Comparison of ENCODE assay signal across 29 mouse cellular contexts in genomic region chr14:20619131-20619530, GRCm38 (mm10). TPM values are rescaled to one million over a fixed set of nuclear protein-coding genes. Genes with fewer than 3 reads are reported as not detected.
DNase-seq lines count a peak whose midpoint lies in the region; ATAC-seq and TF ChIP-seq lines count a peak whose summit lies in the region.
"Had no signal": no experiment of that assay in that cellular context is flagged by ENCODE, and none has a peak within 500 bp of the region (broad histone marks: within the 10 kb centered on the region; RNA-seq: fewer than 3 reads in every experiment).

No protein-coding gene starts in this region.

- no peaks in the 10 kb centered on the region for H3K27me3 ChIP-seq in forebrain, postnatal 0 days (ENCODE audit: insufficient read depth, low read length)
- no peaks in the 10 kb centered on the region for H3K27me3 ChIP-seq in forebrain, embryonic 11.5 days (ENCODE audit: control insufficient read depth, insufficient read depth, low read length)
- H3K27me3 ChIP-seq in hindbrain, postnatal 0 days (ENCODE audit: insufficient read depth, low read length), result no peaks in the 10 kb centered on the region
- no peaks in the 10 kb centered on the region for H3K27me3 ChIP-seq in hindbrain, embryonic 11.5 days (ENCODE audit: control insufficient read depth, insufficient read depth, low read length)
- no peaks in the 10 kb centered on the region for H3K27me3 ChIP-seq in midbrain, postnatal 0 days (ENCODE audit: insufficient read depth, low read length)
- H3K27me3 ChIP-seq in midbrain, embryonic 16.5 days (ENCODE audit: control insufficient read depth, insufficient read depth, low read depth, low read length), result no peaks in the 10 kb centered on the region
- H3K27me3 ChIP-seq: embryonic facial prominence, embryonic 13.5 days; heart, embryonic 15.5 days; kidney, embryonic 15.5 days; limb, embryonic 13.5 days; liver, embryonic 12.5 days had no signal

- peak; percentile 50 for ATAC-seq in forebrain, postnatal 0 days
- no peak for ATAC-seq in forebrain, embryonic 11.5 days (replicated peaks; ENCODE audit: low FRiP score)
- no peak for ATAC-seq in hindbrain, postnatal 0 days
- no peak for ATAC-seq in hindbrain, embryonic 11.5 days (ENCODE audit: low FRiP score)
- ATAC-seq in midbrain, postnatal 0 days (ENCODE audit: low FRiP score), result no peak
- ATAC-seq in midbrain, embryonic 16.5 days, result no peak
- ATAC-seq: activated CD4-positive, CD25-positive, alpha-beta regulatory T cell, adult 4 months; liver, embryonic 12.5 days had no signal

- H3K4me2 ChIP-seq in forebrain, postnatal 0 days (ENCODE audit: low read depth), result no peak overlapping the region
- no peak overlapping the region for H3K4me2 ChIP-seq in forebrain, embryonic 11.5 days (ENCODE audit: low read depth, low read length, severe bottlenecking)
- no peak overlapping the region for H3K4me2 ChIP-seq in hindbrain, postnatal 0 days (ENCODE audit: low read depth, low read length)
- H3K4me2 ChIP-seq in hindbrain, embryonic 11.5 days (replicated peaks; ENCODE audit: low read depth, low read length), result no peak overlapping the region
- H3K4me2 ChIP-seq in midbrain, postnatal 0 days (ENCODE audit: low read depth, low read length, poor library complexity, severe bottlenecking), result no peak overlapping the region
- no peak overlapping the region for H3K4me2 ChIP-seq in midbrain, embryonic 16.5 days (ENCODE audit: low read length)
- H3K4me2 ChIP-seq: embryonic facial prominence, embryonic 13.5 days; heart, embryonic 15.5 days; kidney, embryonic 15.5 days; limb, embryonic 13.5 days; midbrain, embryonic 11.5 days had no signal

- no peaks in the 10 kb centered on the region for H3K4me1 ChIP-seq in forebrain, postnatal 0 days (ENCODE audit: insufficient read depth)
- no peaks in the 10 kb centered on the region for H3K4me1 ChIP-seq in forebrain, embryonic 11.5 days (replicated peaks; ENCODE audit: control insufficient read depth, insufficient read depth, low read length)
- no peaks in the 10 kb centered on the region for H3K4me1 ChIP-seq in hindbrain, postnatal 0 days (ENCODE audit: insufficient read depth, low read length)
- H3K4me1 ChIP-seq in hindbrain, embryonic 11.5 days (replicated peaks; ENCODE audit: control insufficient read depth, insufficient read depth, low read length), result no peaks in the 10 kb centered on the region
- no peaks in the 10 kb centered on the region for H3K4me1 ChIP-seq in midbrain, postnatal 0 days (ENCODE audit: insufficient read depth, low read length)
- no peaks in the 10 kb centered on the region for H3K4me1 ChIP-seq in midbrain, embryonic 16.5 days (ENCODE audit: control insufficient read depth, insufficient read depth, low read length)
- 0 out of 2 replicates have a peak, but pooled peaks cover 2% of the 10 kb centered on the region for H3K4me1 ChIP-seq in olfactory bulb, adult 2 months (ENCODE audit: control insufficient read depth, insufficient read depth, low read length)

- no peak for TF ChIP-seq CTCF in forebrain, postnatal 0 days (IDR thresholded peaks at IDR 0.05; ENCODE audit: low read depth)
- no peak for TF ChIP-seq CTCF in hindbrain, postnatal 0 days (IDR thresholded peaks at IDR 0.05; ENCODE audit: low read depth)
- no peak for TF ChIP-seq CTCF in midbrain, postnatal 0 days (IDR thresholded peaks at IDR 0.05)
- TF ChIP-seq CTCF in olfactory bulb, adult 2 months (IDR thresholded peaks at IDR 0.05; ENCODE audit: insufficient read depth, low read depth, low read length), result no peak

- H3K36me3 ChIP-seq in forebrain, postnatal 0 days (ENCODE audit: insufficient read depth), result no peaks in the 10 kb centered on the region
- no peaks in the 10 kb centered on the region for H3K36me3 ChIP-seq in forebrain, embryonic 11.5 days (ENCODE audit: control insufficient read depth, insufficient read depth, low read length)
- H3K36me3 ChIP-seq in hindbrain, postnatal 0 days (ENCODE audit: insufficient read depth, low read length), result no peaks in the 10 kb centered on the region
- no peaks in the 10 kb centered on the region for H3K36me3 ChIP-seq in hindbrain, embryonic 11.5 days (ENCODE audit: control insufficient read depth, insufficient read depth, low read length)
- no peaks in the 10 kb centered on the region for H3K36me3 ChIP-seq in midbrain, postnatal 0 days (ENCODE audit: insufficient read depth, low read length)
- H3K36me3 ChIP-seq in midbrain, embryonic 16.5 days (ENCODE audit: control insufficient read depth, insufficient read depth, low read length), result no peaks in the 10 kb centered on the region
- H3K36me3 ChIP-seq: heart, embryonic 10.5 days; heart, embryonic 15.5 days; kidney, embryonic 15.5 days; liver, embryonic 12.5 days had no signal

- peak; percentile 30 for DNase-seq in forebrain, postnatal 0 days
- no peak for DNase-seq in forebrain, embryonic 11.5 days (ENCODE audit: low spot score)
- peak; percentile 25 for DNase-seq in hindbrain, postnatal 0 days (ENCODE audit: low spot score)
- DNase-seq in hindbrain, embryonic 11.5 days (ENCODE audit: low spot score), result no peak
- DNase-seq in midbrain, postnatal 0 days (ENCODE audit: low spot score), result peak; percentile 44
- DNase-seq in kidney, postnatal 14 days, result no peak
- DNase-seq: adrenal gland, adult 2 months; B cell, adult 2 months; cerebellum, adult 9-10 months; cerebellum, postnatal 36 days; gastrocnemius, postnatal 25 days; heart, postnatal 4 days; kidney, adult 11 months; kidney, postnatal 4 days; layer of hippocampus, adult 9-11 months; liver, postnatal 0 days; right cerebral cortex, postnatal 25 days; thymus, postnatal 14 days had no signal

- peak overlapping the region; percentile 16; the same call in 1 of the 2 replicates for H3K27ac ChIP-seq in forebrain, postnatal 0 days (ENCODE audit: low read depth, low read length)
- no peak overlapping the region for H3K27ac ChIP-seq in forebrain, embryonic 11.5 days (ENCODE audit: low read depth, low read length)
- H3K27ac ChIP-seq in hindbrain, postnatal 0 days, result peak overlapping the region; percentile 73
- H3K27ac ChIP-seq in hindbrain, embryonic 11.5 days (ENCODE audit: low read depth, low read length), result no peak overlapping the region
- no peak overlapping the region for H3K27ac ChIP-seq in midbrain, postnatal 0 days (ENCODE audit: low read depth, low read length)
- H3K27ac ChIP-seq in midbrain, embryonic 16.5 days (ENCODE audit: low read length), result no peak overlapping the region
- H3K27ac ChIP-seq in olfactory bulb, adult 2 months (ENCODE audit: insufficient read depth, low read depth, low read length), result peak overlapping the region; percentile 92; the same call in 1 of the 2 replicates
- H3K27ac ChIP-seq: embryonic facial prominence, embryonic 13.5 days; heart, embryonic 10.5 days; kidney, embryonic 15.5 days; limb, embryonic 13.5 days; liver, embryonic 12.5 days had no signal

- no peak overlapping the region for H3K9ac ChIP-seq in forebrain, postnatal 0 days
- no peak overlapping the region for H3K9ac ChIP-seq in forebrain, embryonic 11.5 days (ENCODE audit: low read length)
- H3K9ac ChIP-seq in hindbrain, postnatal 0 days (replicated peaks; ENCODE audit: low read length), result no peak overlapping the region
- no peak overlapping the region for H3K9ac ChIP-seq in hindbrain, embryonic 11.5 days (ENCODE audit: low read depth, low read length)
- H3K9ac ChIP-seq in midbrain, postnatal 0 days (replicated peaks; ENCODE audit: low read length, poor library complexity, severe bottlenecking), result no peak overlapping the region
- no peak overlapping the region for H3K9ac ChIP-seq in midbrain, embryonic 16.5 days (ENCODE audit: low read depth, low read length)
- H3K9ac ChIP-seq: embryonic facial prominence, embryonic 13.5 days; heart, embryonic 15.5 days; kidney, embryonic 15.5 days; limb, embryonic 13.5 days; liver, embryonic 12.5 days; liver, postnatal 0 days had no signal

- no peak overlapping the region for H3K4me3 ChIP-seq in forebrain, postnatal 0 days (ENCODE audit: low read depth, low read length)
- H3K4me3 ChIP-seq in forebrain, embryonic 11.5 days (ENCODE audit: low read depth, low read length), result no peak overlapping the region
- H3K4me3 ChIP-seq in hindbrain, postnatal 0 days (ENCODE audit: low read length), result no peak overlapping the region
- no peak overlapping the region for H3K4me3 ChIP-seq in hindbrain, embryonic 11.5 days (ENCODE audit: low read depth, low read length)
- no peak overlapping the region for H3K4me3 ChIP-seq in midbrain, postnatal 0 days (ENCODE audit: low read depth, low read length)
- no peak overlapping the region for H3K4me3 ChIP-seq in midbrain, embryonic 16.5 days (ENCODE audit: low read depth, low read length)
- H3K4me3 ChIP-seq in olfactory bulb, adult 2 months (ENCODE audit: insufficient read depth, low read depth, low read length), result no peak overlapping the region
- H3K4me3 ChIP-seq: embryonic facial prominence, embryonic 13.5 days; heart, embryonic 10.5 days; heart, embryonic 15.5 days; kidney, embryonic 15.5 days; limb, embryonic 13.5 days; liver, embryonic 12.5 days had no signal

- H3K9me3 ChIP-seq in forebrain, postnatal 0 days (ENCODE audit: low read length), result no peaks in the 10 kb centered on the region
- H3K9me3 ChIP-seq in forebrain, embryonic 11.5 days (ENCODE audit: control insufficient read depth, low read length), result no peaks in the 10 kb centered on the region
- no peaks in the 10 kb centered on the region for H3K9me3 ChIP-seq in hindbrain, postnatal 0 days (ENCODE audit: low read length)
- no peaks in the 10 kb centered on the region for H3K9me3 ChIP-seq in hindbrain, embryonic 11.5 days (ENCODE audit: control insufficient read depth, low read length)
- H3K9me3 ChIP-seq in midbrain, postnatal 0 days (ENCODE audit: low read length), result no peaks in the 10 kb centered on the region
- H3K9me3 ChIP-seq in midbrain, embryonic 16.5 days (replicated peaks; ENCODE audit: control insufficient read depth, low read length, poor library complexity, severe bottlenecking), result no peaks in the 10 kb centered on the region
- H3K9me3 ChIP-seq: embryonic facial prominence, embryonic 13.5 days; heart, embryonic 10.5 days; heart, embryonic 15.5 days; kidney, embryonic 15.5 days; limb, embryonic 13.5 days; liver, embryonic 12.5 days had no signal

- TF ChIP-seq POLR2A in olfactory bulb, adult 2 months (IDR thresholded peaks at IDR 0.05; ENCODE audit: insufficient read depth, low read depth, low read length), result no peak

RNA-seq across cellular contexts. Expression of gene Usp54, which starts 21.7 kb away (rescaled TPM):
- total RNA-seq in forebrain, postnatal 0 days (2014; rRNA removed), result 20.5 and 28.9 TPM in 2 replicates
- 3.0 and 4.8 TPM in 2 replicates for polyA plus RNA-seq in forebrain, postnatal 0 days (2015; fragmentation: Nextera tagmentation; extraction: Ambion mirVana)
- 20.8 and 21.0 TPM in 2 replicates for polyA plus RNA-seq in forebrain, embryonic 11.5 days (2014; fragmentation: Nextera tagmentation; extraction: Ambion mirVana)
- 27.5 and 30.2 TPM in 2 replicates for total RNA-seq in hindbrain, postnatal 0 days (2014; rRNA removed)
- polyA plus RNA-seq in hindbrain, postnatal 0 days (2015; fragmentation: Nextera tagmentation; extraction: Ambion mirVana), result 5.8 and 5.9 TPM in 2 replicates
- polyA plus RNA-seq in hindbrain, embryonic 11.5 days (2014; fragmentation: Nextera tagmentation; extraction: Ambion mirVana), result 9.9 and 12.1 TPM in 2 replicates
- 25.5 and 29.5 TPM in 2 replicates for total RNA-seq in midbrain, postnatal 0 days (2014; rRNA removed)
- polyA plus RNA-seq in midbrain, postnatal 0 days (2015; fragmentation: Nextera tagmentation; extraction: Ambion mirVana), result 6.0 and 7.3 TPM in 2 replicates
- 13.8 and 14.2 TPM in 2 replicates for polyA plus RNA-seq in midbrain, embryonic 16.5 days (2015; fragmentation: Nextera tagmentation; extraction: Ambion mirVana)
- 58.6 TPM in 1 of 2 replicates, not detected in the other for polyA plus RNA-seq in olfactory bulb, adult 2 months (2012; ENCODE audit: insufficient read depth, insufficient read length, low replicate concordance, missing spikeins)

RNA-seq across cellular contexts. Expression of gene Myoz1, which starts 37.2 kb away (rescaled TPM):
- 0.15 and 0.57 TPM in 2 replicates for total RNA-seq in forebrain, postnatal 0 days (2014; rRNA removed)
- polyA plus RNA-seq in forebrain, postnatal 0 days (2015; fragmentation: Nextera tagmentation; extraction: Ambion mirVana), result 0.30 and 0.83 TPM in 2 replicates
- 0.28 TPM in 1 of 2 replicates, not detected in the other for polyA plus RNA-seq in forebrain, embryonic 11.5 days (2014; fragmentation: Nextera tagmentation; extraction: Ambion mirVana)
- total RNA-seq in hindbrain, postnatal 0 days (2014; rRNA removed), result 1.4 TPM in 1 of 2 replicates, not detected in the other
- 0.35 TPM in 1 of 2 replicates, not detected in the other for polyA plus RNA-seq in hindbrain, postnatal 0 days (2015; fragmentation: Nextera tagmentation; extraction: Ambion mirVana)
- polyA plus RNA-seq in hindbrain, embryonic 11.5 days (2014; fragmentation: Nextera tagmentation; extraction: Ambion mirVana), result 0.28 TPM in 1 of 2 replicates, not detected in the other
- total RNA-seq in midbrain, postnatal 0 days (2014; rRNA removed), result not detected in 2 replicates
- 0.56 TPM in 1 of 2 replicates, not detected in the other for polyA plus RNA-seq in midbrain, postnatal 0 days (2015; fragmentation: Nextera tagmentation; extraction: Ambion mirVana)
- 0.19 TPM in 1 of 2 replicates, not detected in the other for polyA plus RNA-seq in midbrain, embryonic 16.5 days (2015; fragmentation: Nextera tagmentation; extraction: Ambion mirVana)
- polyA plus RNA-seq in olfactory bulb, adult 2 months (2012; ENCODE audit: insufficient read depth, insufficient read length, low replicate concordance, missing spikeins), result not detected in 2 replicates
- total RNA-seq: adrenal gland, adult 2 months; left cerebral cortex, postnatal 25 days had no signal
- polyA plus RNA-seq: activated CD4-positive, CD25-positive, alpha-beta regulatory T cell, adult 4 months; adrenal gland, adult 2 months; liver, embryonic 12.5 days had no signal

RNA-seq across cellular contexts. Expression of gene Synpo2l, which starts 49.0 kb away (rescaled TPM):
- 0.15 and 0.24 TPM in 2 replicates for total RNA-seq in forebrain, postnatal 0 days (2014; rRNA removed)
- polyA plus RNA-seq in forebrain, postnatal 0 days (2015; fragmentation: Nextera tagmentation; extraction: Ambion mirVana), result 0.17 and 0.19 TPM in 2 replicates
- 0.13 and 0.35 TPM in 2 replicates for polyA plus RNA-seq in forebrain, embryonic 11.5 days (2014; fragmentation: Nextera tagmentation; extraction: Ambion mirVana)
- total RNA-seq in hindbrain, postnatal 0 days (2014; rRNA removed), result 0.11 and 0.52 TPM in 2 replicates
- 0.20 and 0.23 TPM in 2 replicates for polyA plus RNA-seq in hindbrain, postnatal 0 days (2015; fragmentation: Nextera tagmentation; extraction: Ambion mirVana)
- 0.48 and 1.0 TPM in 2 replicates for polyA plus RNA-seq in hindbrain, embryonic 11.5 days (2014; fragmentation: Nextera tagmentation; extraction: Ambion mirVana)
- total RNA-seq in midbrain, postnatal 0 days (2014; rRNA removed), result 0.09 and 0.33 TPM in 2 replicates
- polyA plus RNA-seq in midbrain, postnatal 0 days (2015; fragmentation: Nextera tagmentation; extraction: Ambion mirVana), result 0.12 and 0.28 TPM in 2 replicates
- polyA plus RNA-seq in midbrain, embryonic 16.5 days (2015; fragmentation: Nextera tagmentation; extraction: Ambion mirVana), result 0.16 and 0.24 TPM in 2 replicates
- polyA plus RNA-seq in olfactory bulb, adult 2 months (2012; ENCODE audit: insufficient read depth, insufficient read length, low replicate concordance, missing spikeins), result not detected in 2 replicates
- polyA plus RNA-seq: activated CD4-positive, CD25-positive, alpha-beta regulatory T cell, adult 4 months had no signal

RNA-seq across cellular contexts. Expression of gene Sec24c, which starts 55.0 kb away (rescaled TPM):
- 65.0 and 86.4 TPM in 2 replicates for total RNA-seq in forebrain, postnatal 0 days (2014; rRNA removed)
- 46.0 and 57.1 TPM in 2 replicates for polyA plus RNA-seq in forebrain, postnatal 0 days (2015; fragmentation: Nextera tagmentation; extraction: Ambion mirVana)
- polyA plus RNA-seq in forebrain, embryonic 11.5 days (2014; fragmentation: Nextera tagmentation; extraction: Ambion mirVana), result 94.5 and 98.1 TPM in 2 replicates
- 166 and 179 TPM in 2 replicates for total RNA-seq in hindbrain, postnatal 0 days (2014; rRNA removed)
- polyA plus RNA-seq in hindbrain, postnatal 0 days (2015; fragmentation: Nextera tagmentation; extraction: Ambion mirVana), result 52.5 and 58.7 TPM in 2 replicates
- polyA plus RNA-seq in hindbrain, embryonic 11.5 days (2014; fragmentation: Nextera tagmentation; extraction: Ambion mirVana), result 76.6 and 79.0 TPM in 2 replicates
- total RNA-seq in midbrain, postnatal 0 days (2014; rRNA removed), result 90.2 and 141 TPM in 2 replicates
- 62.4 and 63.7 TPM in 2 replicates for polyA plus RNA-seq in midbrain, postnatal 0 days (2015; fragmentation: Nextera tagmentation; extraction: Ambion mirVana)
- polyA plus RNA-seq in midbrain, embryonic 16.5 days (2015; fragmentation: Nextera tagmentation; extraction: Ambion mirVana), result 89.9 and 92.9 TPM in 2 replicates
- polyA plus RNA-seq in olfactory bulb, adult 2 months (2012; ENCODE audit: insufficient read depth, insufficient read length, low replicate concordance, missing spikeins), result 190 and 558 TPM in 2 replicates

Comparison
In these comparisons a context has a peak if more than half of its experiments do, and no peak if none do; other contexts are left out.
1. DNase-seq: peak in forebrain, postnatal 0 days (single experiment), hindbrain, postnatal 0 days (single experiment) and midbrain, postnatal 0 days (single experiment); none in forebrain, embryonic 11.5 days (single experiment), hindbrain, embryonic 11.5 days (single experiment) and kidney, postnatal 14 days (single experiment).
2. H3K27ac ChIP-seq: peak in forebrain, postnatal 0 days (single experiment), hindbrain, postnatal 0 days (single experiment) and olfactory bulb, adult 2 months (single experiment); none in forebrain, embryonic 11.5 days (single experiment), hindbrain, embryonic 11.5 days (single experiment), midbrain, postnatal 0 days (single experiment) and midbrain, embryonic 16.5 days (single experiment).